Mouse (Mus musculus): ENCODE data around the gene Fam160a1. TPM values are rescaled to one million over a fixed set of nuclear protein-coding genes. Genes with fewer than 3 reads are reported as not detected.

Fam160a1 gene
- polyA plus RNA-seq, 1 experiment from 2014 or later, result 0.12 TPM

DNA sequence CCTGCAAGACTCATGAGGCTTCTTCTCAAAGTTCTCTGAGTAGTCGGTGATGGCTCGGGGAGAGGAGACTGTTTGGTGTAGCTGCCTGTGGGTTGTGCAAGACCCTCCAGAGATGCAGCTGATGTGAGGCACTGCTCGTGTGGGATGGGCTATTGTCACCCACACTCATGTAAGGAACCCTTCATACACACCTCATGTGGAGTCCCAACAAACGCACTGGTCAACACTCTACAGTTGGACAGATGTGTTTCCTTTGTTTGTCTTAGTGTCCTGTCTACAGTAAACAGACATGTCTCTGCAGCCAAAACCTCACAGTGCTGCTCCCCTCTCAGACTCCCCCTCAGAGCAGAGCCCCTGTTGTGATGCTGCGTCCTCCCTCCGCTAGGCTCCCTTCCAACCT lies 147.2 kb downstream of the Fam160a1 start:
- H3K4me2 ChIP-seq (ENCODE audit: low read length), result no peak overlapping the region
- no peaks in the 10 kb centered on the region for H3K36me3 ChIP-seq (ENCODE audit: control insufficient read depth, insufficient read depth, low read length)
- H3K27ac ChIP-seq (replicated peaks; ENCODE audit: low read depth, low read length), result no peak overlapping the region
- H3K9me3 ChIP-seq (ENCODE audit: control insufficient read depth, low read length), result no peaks in the 10 kb centered on the region
- no peaks in the 10 kb centered on the region for H3K4me1 ChIP-seq (ENCODE audit: control insufficient read depth, insufficient read depth, low read length)
- DNase-seq, result no peak
- 88% methylated on average over 6 of the region's 6 CpGs for WGBS
- no peak overlapping the region for H3K9ac ChIP-seq (replicated peaks; ENCODE audit: low read length)
- no peak overlapping the region for H3K4me3 ChIP-seq (replicated peaks; ENCODE audit: low read depth, low read length)
- H3K27me3 ChIP-seq (ENCODE audit: control insufficient read depth, insufficient read depth, low read length), result no peaks in the 10 kb centered on the region
- ATAC-seq (ENCODE audit: low FRiP score, low TSS enrichment), result no peak

DNA sequence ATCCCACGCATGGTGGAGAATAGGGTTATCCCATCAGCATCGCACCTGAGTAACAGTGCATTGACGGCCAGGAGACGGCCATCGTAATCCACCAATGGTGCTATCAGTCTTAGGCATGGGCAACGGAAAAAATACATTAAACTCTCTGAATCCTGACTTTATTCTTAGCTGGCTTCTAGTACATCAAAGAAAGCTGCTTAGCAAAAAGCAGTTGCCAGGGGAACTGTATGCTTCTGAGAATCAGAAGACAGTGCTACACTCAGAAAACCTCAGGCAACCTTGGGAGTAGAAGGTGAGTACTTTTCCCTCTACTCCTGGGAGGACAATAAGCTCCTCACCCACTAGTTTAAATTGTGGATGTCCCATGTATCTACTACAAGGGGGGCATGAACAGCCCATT lies 149.4 kb downstream of the Fam160a1 start:
- 86% methylated on average over 6 of the region's 6 CpGs for WGBS
- no peak for DNase-seq
- Histone ChIP-seq H3K36me3 (ENCODE audit: control insufficient read depth, insufficient read depth, low read length) (no peaks in the 10 kb centered on the region), H3K9me3 (ENCODE audit: control insufficient read depth, low read length) (no peaks in the 10 kb centered on the region), H3K27me3 (ENCODE audit: control insufficient read depth, insufficient read depth, low read length) (no peaks in the 10 kb centered on the region), H3K27ac (replicated peaks; ENCODE audit: low read depth, low read length) (no peak overlapping the region), H3K4me3 (replicated peaks; ENCODE audit: low read depth, low read length) (no peak overlapping the region), H3K4me2 (ENCODE audit: low read length) (no peak overlapping the region), H3K9ac (replicated peaks; ENCODE audit: low read length) (no peak overlapping the region), H3K4me1 (ENCODE audit: control insufficient read depth, insufficient read depth, low read length) (no peaks in the 10 kb centered on the region)
- ATAC-seq (ENCODE audit: low FRiP score, low TSS enrichment), result no peak

- no peak for ATAC-seq (ENCODE audit: low FRiP score, low TSS enrichment)
- Histone ChIP-seq H3K36me3 (ENCODE audit: control insufficient read depth, insufficient read depth, low read length) (no peaks in the 10 kb centered on the region), H3K4me1 (ENCODE audit: control insufficient read depth, insufficient read depth, low read length) (no peaks in the 10 kb centered on the region), H3K4me2 (ENCODE audit: low read length) (no peak overlapping the region), H3K27me3 (ENCODE audit: control insufficient read depth, insufficient read depth, low read length) (no peaks in the 10 kb centered on the region), H3K4me3 (replicated peaks; ENCODE audit: low read depth, low read length) (no peak overlapping the region), H3K9ac (replicated peaks; ENCODE audit: low read length) (no peak overlapping the region), H3K27ac (replicated peaks; ENCODE audit: low read depth, low read length) (no peak overlapping the region), H3K9me3 (ENCODE audit: control insufficient read depth, low read length) (no peaks in the 10 kb centered on the region)
- DNase-seq, result no peak
- 89% methylated on average over 12 of the region's 12 CpGs for WGBS
These were observed 150.4 kb downstream of the Fam160a1 start for GRCm38 (mm10) chr3:85666736-85667135.

DNA sequence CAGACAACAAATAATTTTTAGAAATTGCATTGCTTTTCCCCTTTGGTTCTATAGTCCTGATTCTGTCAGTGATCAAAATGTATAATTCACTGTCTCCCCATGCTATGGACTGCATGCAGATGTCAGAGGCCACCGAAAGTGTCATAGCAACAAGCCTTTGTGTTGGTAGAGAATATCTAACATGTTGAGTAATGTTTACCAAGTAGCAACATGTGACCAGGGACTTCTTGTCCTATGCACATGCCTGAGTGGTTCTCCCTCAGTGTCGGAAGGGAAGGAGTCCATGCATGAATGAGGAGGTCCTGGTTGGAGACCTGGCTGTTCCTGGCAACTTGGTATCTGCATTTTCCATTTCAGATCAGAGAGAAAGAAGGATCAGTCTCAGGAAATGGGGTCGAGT lies 150.9 kb downstream of the Fam160a1 start:
- no peak overlapping the region for H3K4me3 ChIP-seq (replicated peaks; ENCODE audit: low read depth, low read length)
- ATAC-seq (ENCODE audit: low FRiP score, low TSS enrichment) (no peak), DNase-seq (no peak)
- no peak overlapping the region for H3K9ac ChIP-seq (replicated peaks; ENCODE audit: low read length)
- 70% methylated on average over 3 of the region's 3 CpGs for WGBS
- no peaks in the 10 kb centered on the region for H3K27me3 ChIP-seq (ENCODE audit: control insufficient read depth, insufficient read depth, low read length)
- H3K36me3 ChIP-seq (ENCODE audit: control insufficient read depth, insufficient read depth, low read length), result no peaks in the 10 kb centered on the region
- no peaks in the 10 kb centered on the region for H3K9me3 ChIP-seq (ENCODE audit: control insufficient read depth, low read length)
- H3K27ac ChIP-seq (replicated peaks; ENCODE audit: low read depth, low read length), result no peak overlapping the region
- H3K4me1 ChIP-seq (ENCODE audit: control insufficient read depth, insufficient read depth, low read length), result no peaks in the 10 kb centered on the region
- H3K4me2 ChIP-seq (ENCODE audit: low read length), result no peak overlapping the region

DNA sequence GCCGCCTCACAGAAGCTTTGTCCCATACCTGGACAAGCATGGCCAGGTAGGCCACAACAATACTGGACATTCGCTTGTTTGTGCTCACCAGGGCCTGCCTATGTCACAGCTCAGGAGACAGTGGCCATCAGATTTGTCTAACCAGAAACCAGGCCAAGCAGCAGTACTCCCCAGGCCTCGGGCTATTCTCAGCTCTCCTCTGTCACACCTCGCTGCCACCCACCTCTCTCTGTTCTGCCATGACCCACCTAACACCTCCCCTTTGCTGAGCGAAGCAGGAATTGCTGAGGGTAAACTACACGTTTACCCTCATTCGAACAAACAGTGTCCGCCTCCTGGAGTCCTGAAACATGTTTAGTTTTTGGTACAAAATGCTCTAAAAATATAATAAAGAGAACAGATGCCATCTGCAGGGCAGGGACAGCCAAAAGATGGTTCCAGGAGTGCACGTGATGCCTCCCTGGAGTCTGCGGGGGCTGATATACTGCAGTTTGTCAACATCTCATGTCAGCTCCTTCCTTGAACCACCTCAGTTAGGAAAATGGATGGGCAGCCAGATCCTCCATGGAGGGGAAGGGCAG lies 152.4 kb downstream of the Fam160a1 start:
- no peaks in the 10 kb centered on the region for H3K9me3 ChIP-seq (ENCODE audit: control insufficient read depth, low read length)
- H3K4me3 ChIP-seq (replicated peaks; ENCODE audit: low read depth, low read length), result no peak overlapping the region
- no peaks in the 10 kb centered on the region for H3K36me3 ChIP-seq (ENCODE audit: control insufficient read depth, insufficient read depth, low read length)
- no peak overlapping the region for H3K9ac ChIP-seq (replicated peaks; ENCODE audit: low read length)
- no peaks in the 10 kb centered on the region for H3K4me1 ChIP-seq (ENCODE audit: control insufficient read depth, insufficient read depth, low read length)
- H3K27me3 ChIP-seq (ENCODE audit: control insufficient read depth, insufficient read depth, low read length), result no peaks in the 10 kb centered on the region
- no peak overlapping the region for H3K27ac ChIP-seq (replicated peaks; ENCODE audit: low read depth, low read length)
- no peak overlapping the region for H3K4me2 ChIP-seq (ENCODE audit: low read length)
- ATAC-seq (ENCODE audit: low FRiP score, low TSS enrichment), result no peak
- no peak for DNase-seq
- WGBS, result 82% methylated on average over 10 of the region's 10 CpGs

DNA sequence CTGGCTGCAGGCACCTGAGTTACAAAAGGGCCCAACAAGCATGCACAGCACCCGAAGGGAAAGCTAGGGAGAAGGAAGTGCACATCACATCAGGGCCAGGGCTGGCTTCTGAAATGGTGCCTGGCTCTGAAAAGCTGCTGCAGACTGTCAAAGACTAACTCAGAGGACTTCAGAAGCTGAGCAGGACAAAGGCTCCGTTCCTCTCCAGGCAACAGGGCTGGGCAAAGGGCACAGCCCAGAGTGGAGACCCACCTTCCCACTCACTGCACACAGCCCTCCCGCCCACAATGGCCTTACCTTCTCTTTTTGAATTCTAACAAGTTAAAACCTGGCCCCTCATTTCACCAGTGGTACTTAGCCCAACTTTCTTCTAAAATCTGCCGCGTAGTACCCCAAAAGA lies 153.3 kb downstream of the Fam160a1 start:
- H3K36me3 ChIP-seq (ENCODE audit: control insufficient read depth, insufficient read depth, low read length), result no peaks in the 10 kb centered on the region
- ATAC-seq (ENCODE audit: low FRiP score, low TSS enrichment) (no peak), DNase-seq (no peak)
- no peak overlapping the region for H3K4me2 ChIP-seq (ENCODE audit: low read length)
- H3K4me1 ChIP-seq (ENCODE audit: control insufficient read depth, insufficient read depth, low read length), result no peaks in the 10 kb centered on the region
- H3K27me3 ChIP-seq (ENCODE audit: control insufficient read depth, insufficient read depth, low read length), result no peaks in the 10 kb centered on the region
- no peak overlapping the region for H3K9ac ChIP-seq (replicated peaks; ENCODE audit: low read length)
- no peak overlapping the region for H3K4me3 ChIP-seq (replicated peaks; ENCODE audit: low read depth, low read length)
- WGBS, result 66% methylated on average over 5 of the region's 5 CpGs
- no peaks in the 10 kb centered on the region for H3K9me3 ChIP-seq (ENCODE audit: control insufficient read depth, low read length)
- no peak overlapping the region for H3K27ac ChIP-seq (replicated peaks; ENCODE audit: low read depth, low read length)

DNA sequence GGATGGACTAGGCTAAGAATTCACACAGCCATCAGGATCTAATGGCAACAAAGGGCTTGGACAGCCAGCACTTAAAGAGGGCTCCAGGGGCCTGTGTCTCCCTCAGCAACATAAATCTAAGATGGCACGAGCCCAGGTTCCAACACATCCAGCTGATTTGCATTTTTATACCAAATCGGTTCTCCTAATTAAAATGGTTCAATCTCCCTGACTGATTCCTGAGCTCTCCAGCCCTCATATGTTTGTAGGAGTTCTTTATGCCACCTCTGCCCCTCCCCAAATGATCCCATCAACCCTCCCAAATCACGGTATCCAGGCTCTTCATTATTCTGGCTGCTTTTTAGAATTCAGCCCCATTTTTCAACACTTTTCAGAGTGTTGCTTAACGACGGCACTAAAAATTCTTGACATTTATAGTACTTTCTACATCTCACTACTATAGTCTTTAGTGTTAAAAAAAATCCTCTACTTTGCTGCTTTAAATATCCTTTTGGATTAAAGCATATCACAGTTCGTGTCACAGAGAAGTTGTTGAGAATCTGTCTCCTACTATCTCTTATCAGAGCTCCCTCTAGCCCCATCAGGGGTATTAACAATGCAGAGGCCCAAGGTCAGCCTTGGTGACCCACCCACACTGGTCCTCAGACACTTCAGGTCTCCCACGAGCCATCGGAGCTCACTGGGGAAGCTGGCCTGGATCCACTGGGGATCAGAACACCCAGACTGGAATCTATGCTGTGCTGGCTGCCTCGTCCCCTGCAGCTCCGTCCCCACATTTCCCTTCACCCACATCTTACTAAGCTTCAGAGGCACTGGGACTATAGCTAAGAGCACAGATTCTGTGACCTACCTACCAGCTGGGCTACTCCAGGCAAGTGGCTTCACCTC lies 154.9 kb downstream of the Fam160a1 start:
- Histone ChIP-seq H3K4me3 (replicated peaks; ENCODE audit: low read depth, low read length) (no peak overlapping the region), H3K27ac (replicated peaks; ENCODE audit: low read depth, low read length) (no peak overlapping the region), H3K36me3 (ENCODE audit: control insufficient read depth, insufficient read depth, low read length) (no peaks in the 10 kb centered on the region), H3K4me1 (ENCODE audit: control insufficient read depth, insufficient read depth, low read length) (no peaks in the 10 kb centered on the region), H3K4me2 (ENCODE audit: low read length) (no peak overlapping the region), H3K27me3 (ENCODE audit: control insufficient read depth, insufficient read depth, low read length) (no peaks in the 10 kb centered on the region), H3K9ac (replicated peaks; ENCODE audit: low read length) (no peak overlapping the region), H3K9me3 (ENCODE audit: control insufficient read depth, low read length) (no peaks in the 10 kb centered on the region)
- DNase-seq, result no peak
- no peak for ATAC-seq (ENCODE audit: low FRiP score, low TSS enrichment)
- 75% methylated on average over 10 of the region's 10 CpGs for WGBS

DNA sequence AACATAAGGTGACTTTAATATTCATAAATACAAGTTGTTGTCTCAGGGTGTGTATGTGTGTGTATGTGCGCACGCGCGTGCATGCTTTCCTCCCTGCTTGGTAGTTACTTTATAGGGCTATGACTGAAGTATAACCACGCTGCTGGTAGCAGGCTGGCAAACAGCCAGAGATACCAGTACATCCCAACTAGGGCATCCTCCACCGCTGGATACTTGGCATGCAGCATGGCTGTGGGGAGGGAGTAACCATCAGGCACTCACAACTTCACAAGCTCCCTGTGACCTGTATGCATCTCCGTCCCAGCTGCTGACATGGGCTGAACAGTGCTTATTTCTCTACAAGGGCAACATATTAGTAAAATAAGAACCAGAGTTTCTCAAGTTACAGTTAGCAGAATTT lies 157.4 kb downstream of the Fam160a1 start:
- no peaks in the 10 kb centered on the region for H3K27me3 ChIP-seq (ENCODE audit: control insufficient read depth, insufficient read depth, low read length)
- H3K27ac ChIP-seq (replicated peaks; ENCODE audit: low read depth, low read length), result no peak overlapping the region
- H3K9me3 ChIP-seq (ENCODE audit: control insufficient read depth, low read length), result no peaks in the 10 kb centered on the region
- H3K4me1 ChIP-seq (ENCODE audit: control insufficient read depth, insufficient read depth, low read length), result no peaks in the 10 kb centered on the region
- no peak overlapping the region for H3K4me2 ChIP-seq (ENCODE audit: low read length)
- H3K4me3 ChIP-seq (replicated peaks; ENCODE audit: low read depth, low read length), result no peak overlapping the region
- ATAC-seq (ENCODE audit: low FRiP score, low TSS enrichment), result no peak
- H3K9ac ChIP-seq (replicated peaks; ENCODE audit: low read length), result no peak overlapping the region
- no peak for DNase-seq
- WGBS, result 89% methylated on average over 7 of the region's 7 CpGs
- no peaks in the 10 kb centered on the region; the same call in 1 of the 2 replicates for H3K36me3 ChIP-seq (ENCODE audit: control insufficient read depth, insufficient read depth, low read length)

- ATAC-seq (ENCODE audit: low FRiP score, low TSS enrichment), result no peak
- H3K27me3 ChIP-seq (ENCODE audit: control insufficient read depth, insufficient read depth, low read length), result no peaks in the 10 kb centered on the region
- H3K9ac ChIP-seq (replicated peaks; ENCODE audit: low read length), result no peak overlapping the region
- H3K4me2 ChIP-seq (ENCODE audit: low read length), result no peak overlapping the region
- no peak overlapping the region for H3K27ac ChIP-seq (replicated peaks; ENCODE audit: low read depth, low read length)
- no peaks in the 10 kb centered on the region for H3K9me3 ChIP-seq (ENCODE audit: control insufficient read depth, low read length)
- H3K4me3 ChIP-seq (replicated peaks; ENCODE audit: low read depth, low read length), result no peak overlapping the region
- H3K36me3 ChIP-seq (ENCODE audit: control insufficient read depth, insufficient read depth, low read length), result no peaks in the 10 kb centered on the region; the same call in 1 of the 2 replicates
- DNase-seq, result no peak
- WGBS, result 94% methylated on average over 3 of the region's 3 CpGs
- no peaks in the 10 kb centered on the region for H3K4me1 ChIP-seq (ENCODE audit: control insufficient read depth, insufficient read depth, low read length)
These were observed 161.6 kb downstream of the Fam160a1 start for GRCm38 (mm10) chr3:85655538-85655937.

Data from midbrain, embryonic 14.5 days (tissue).